Mouse (Mus musculus) thymus, adult 2 months (tissue): Measurements from ENCODE around the gene Plch2.

Experiments used
- CTCF ChIP-seq: fragments of 200-500 bp; IDR thresholded peaks from 2 replicates; pipeline ENCODE4 v1.5.1; 2012; ENCODE audit warnings: mild to moderate bottlenecking, control low read depth, low read length, moderate library complexity, borderline replicate concordance; ENCODE audit not compliant: control insufficient read depth, poor library complexity, insufficient read depth; ENCODE audit errors: extremely low read depth
- POLR2A ChIP-seq: fragments of 200-500 bp; IDR thresholded peaks from 2 replicates; pipeline ENCODE4 v1.6.1; 2012; ENCODE audit warnings: mild to moderate bottlenecking, low read length, control low read depth, moderate library complexity; ENCODE audit not compliant: control insufficient read depth, poor library complexity, insufficient read depth; ENCODE audit errors: extremely low read depth

DNA sequence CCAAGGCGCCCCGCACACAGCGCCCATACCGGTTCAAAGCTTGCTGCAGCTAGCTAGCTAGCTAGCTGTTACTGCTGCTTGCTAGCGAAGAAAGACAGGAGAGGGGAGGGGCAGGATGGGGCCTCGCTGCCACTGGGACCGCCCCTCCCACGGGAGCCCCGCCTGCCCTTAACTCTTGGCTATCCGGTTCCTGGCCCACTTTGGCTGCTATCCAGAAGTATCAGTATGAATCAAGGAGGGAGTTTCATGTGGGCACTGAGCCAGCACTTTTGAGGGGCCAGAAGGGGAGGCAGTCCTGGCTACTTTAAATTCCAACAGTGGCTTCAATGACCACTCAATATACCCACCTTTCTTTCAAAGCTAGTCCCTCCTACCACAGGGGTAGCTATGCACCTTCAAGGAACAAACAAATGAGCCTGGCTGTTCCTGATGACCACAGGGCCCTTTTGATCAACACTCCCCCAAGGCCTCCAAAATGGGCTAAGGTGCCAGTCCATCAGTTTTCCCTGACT, 37.2 kb downstream of the Plch2 start:
- TF ChIP-seq CTCF (no peak), POLR2A (no peak)
